Mouse (Mus musculus) layer of hippocampus, adult 6 months (tissue): Measurements from ENCODE around the gene Shkbp1. TPM values are rescaled to one million over a fixed set of nuclear protein-coding genes. Genes with fewer than 3 reads are reported as not detected.

ENCODE experiments used
- long read RNA-seq, 2 experiments: library from polyadenylated mRNA; unstranded; transcript quantifications; one replicate each; pipeline ENCODE4 v2.0.0; 2019 to 2020
- polyA plus RNA-seq: library from polyadenylated mRNA; unstranded; fragments of <200 nt; fragmentation: Nextera tagmentation; gene quantifications from 2 replicates; pipeline ENCODE4 v1.2.3, GENCODE M21; 2021

Shkbp1 gene
- 2.9 and 3.8 TPM in 2 replicates for polyA plus RNA-seq
- long read RNA-seq, experiment 1, partial matches to known transcripts = 1 of 5 reads
- long read RNA-seq, experiment 1, other reads (novel, unspliced or antisense) = 1 of 5 reads
- long read RNA-seq, experiment 2, transcript Shkbp1-201 (18 exons, 2,358 nt) = major isoform, 20 of 29 reads
- long read RNA-seq, experiment 2, partial matches to known transcripts = 3 of 29 reads
- long read RNA-seq, experiment 2, other reads (novel, unspliced or antisense) = 5 of 29 reads

DNA sequence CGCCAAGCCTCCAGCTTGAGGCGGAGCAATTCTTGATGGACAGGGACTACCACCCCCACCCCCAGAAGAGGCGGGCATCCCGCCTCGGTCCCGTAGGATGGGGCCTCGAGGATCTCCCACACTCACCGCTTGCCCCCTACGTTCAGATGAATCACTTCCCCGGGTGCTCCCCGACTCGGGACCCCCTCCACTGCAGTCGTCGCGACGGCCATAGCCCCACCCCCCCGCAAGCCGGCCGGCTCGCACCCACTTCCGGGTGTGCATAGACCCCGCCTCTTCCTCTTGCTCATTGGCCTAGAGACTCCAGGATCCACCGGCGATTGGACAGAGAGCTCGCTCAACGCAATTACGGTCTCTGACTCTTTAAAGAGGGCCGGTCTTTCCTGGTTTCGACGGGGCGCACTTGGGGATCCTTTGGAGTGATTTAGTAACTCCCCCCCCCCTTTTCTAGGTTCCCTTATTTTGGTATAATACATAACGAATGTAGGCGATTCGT, at the start of gene Shkbp1:
Gene Shkbp1, minus strand, starts transcription at position 275 of the 496 bp plus-strand sequence.

DNA sequence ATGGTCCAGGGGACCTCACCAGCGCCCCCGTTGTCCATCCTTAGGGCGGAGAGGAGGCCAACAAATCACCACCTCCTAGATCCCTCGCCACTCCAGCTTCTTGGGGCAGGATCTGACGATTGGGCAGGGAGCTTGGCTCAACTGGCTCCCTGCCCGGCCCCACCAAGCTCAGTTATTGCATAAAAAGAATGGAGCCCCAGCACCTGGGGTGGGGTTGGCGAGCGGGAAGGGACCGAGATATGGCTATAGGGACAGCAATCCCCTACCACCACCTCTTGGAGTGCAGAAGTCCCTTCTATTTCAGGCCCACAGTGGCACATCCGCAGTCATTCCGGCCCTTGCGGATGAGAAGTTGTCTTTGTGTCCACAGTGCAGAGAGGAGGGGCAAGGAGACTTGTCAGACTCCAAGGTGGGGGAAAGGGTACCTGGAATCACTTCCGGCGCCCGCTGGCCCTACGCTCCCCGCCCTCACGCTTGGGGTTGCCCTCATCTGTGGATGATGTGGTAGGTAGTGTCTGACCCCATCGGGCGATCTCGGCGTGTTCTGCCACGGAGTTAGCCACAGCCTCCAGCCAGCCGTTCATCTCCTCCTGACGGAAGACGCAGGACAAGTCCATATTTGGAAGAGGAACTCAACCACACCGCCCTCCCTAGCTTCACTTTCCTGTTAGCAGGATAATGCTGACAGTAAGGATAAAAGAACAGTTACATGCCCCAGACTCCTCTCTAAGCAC, 1.2 kb upstream of the Shkbp1 start, which contains the start of gene Gm20479:
Gene Gm20479, minus strand, starts transcription at position 559 of the 734 bp plus-strand sequence.

DNA sequence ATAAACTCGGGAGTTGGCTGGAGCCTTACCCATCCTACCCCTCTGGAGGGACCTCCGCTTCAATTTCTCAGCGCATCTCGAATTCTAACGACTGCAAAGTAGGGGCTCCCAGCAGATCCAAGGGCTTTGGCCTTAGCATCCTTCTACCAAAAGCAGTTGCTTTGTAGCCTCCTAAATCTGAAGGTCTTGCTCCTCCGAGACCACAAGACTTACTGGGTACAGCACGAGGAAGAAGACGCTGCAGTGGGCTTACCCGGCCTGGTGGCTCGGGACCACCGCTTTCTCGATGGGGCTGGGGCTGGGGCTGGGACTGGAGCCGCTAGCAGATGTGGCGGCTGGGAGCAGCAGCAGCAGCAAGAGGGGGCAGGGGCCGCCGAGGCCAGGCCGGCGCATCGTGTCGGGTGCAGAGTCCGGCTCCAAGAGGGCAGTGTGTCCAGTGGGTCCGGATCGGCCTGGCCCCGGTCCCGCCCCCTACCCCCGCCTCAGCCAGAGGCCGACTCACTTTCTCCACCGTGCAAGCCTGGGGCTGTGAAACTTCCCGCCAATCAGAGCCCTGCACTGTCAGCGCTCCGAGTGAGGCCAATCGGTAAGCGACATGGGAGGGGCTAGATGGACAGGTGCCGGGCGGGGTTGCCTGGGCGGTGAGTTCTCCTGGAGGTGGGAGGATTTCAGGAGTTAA, 18.5 kb downstream of the Shkbp1 start, which contains the start of gene Ltbp4:
Gene Ltbp4, minus strand, starts transcription at position 518 of the 679 bp plus-strand sequence.

Other genes with a start within 250 kb of the Shkbp1 start
- gene Cyp2f2, start 236.1 kb downstream of the Shkbp1 start, polyA plus RNA-seq = 0.30 TPM in 1 of 2 replicates, not detected in the other
- 0.08 TPM in 1 of 2 replicates, not detected in the other for gene Cyp2t4, start 202.3 kb downstream of the Shkbp1 start, polyA plus RNA-seq
- 70.9 and 81.1 TPM in 2 replicates for gene Egln2, start 189.2 kb downstream of the Shkbp1 start, polyA plus RNA-seq
- gene Rab4b, start 177.1 kb downstream of the Shkbp1 start, polyA plus RNA-seq = 104 and 105 TPM in 2 replicates
- not detected in 2 replicates for gene Gm21983, start 174.9 kb downstream of the Shkbp1 start, polyA plus RNA-seq
- 24.4 and 64.8 TPM in 2 replicates for gene Mia, start 174.9 kb downstream of the Shkbp1 start, polyA plus RNA-seq
- gene BC024978, start 160.2 kb downstream of the Shkbp1 start, polyA plus RNA-seq = 6.3 and 7.3 TPM in 2 replicates
- gene Snrpa, start 159.7 kb downstream of the Shkbp1 start, polyA plus RNA-seq = 157 and 164 TPM in 2 replicates
- gene Itpkc, start 127.4 kb downstream of the Shkbp1 start, polyA plus RNA-seq = 0.89 and 0.93 TPM in 2 replicates
- gene Coq8b, start 123.0 kb downstream of the Shkbp1 start, polyA plus RNA-seq = 11.0 and 11.7 TPM in 2 replicates
- 8.9 and 9.6 TPM in 2 replicates for gene Numbl, start 97.6 kb downstream of the Shkbp1 start, polyA plus RNA-seq
- 13.3 and 18.2 TPM in 2 replicates for gene Ltbp4, start 18.3 kb downstream of the Shkbp1 start, polyA plus RNA-seq
- not detected in 2 replicates for gene Gm20479, start 1.4 kb upstream of the Shkbp1 start, polyA plus RNA-seq
- 2.6 and 2.7 TPM in 2 replicates for gene Sptbn4, start 91.7 kb upstream of the Shkbp1 start, polyA plus RNA-seq
- 41.8 and 47.3 TPM in 2 replicates for gene Blvrb, start 92.0 kb upstream of the Shkbp1 start, polyA plus RNA-seq
- gene Sertad3, start 117.7 kb upstream of the Shkbp1 start, polyA plus RNA-seq = 3.2 and 4.1 TPM in 2 replicates
- gene Sertad1, start 130.9 kb upstream of the Shkbp1 start, polyA plus RNA-seq = 10.4 and 13.1 TPM in 2 replicates
- gene Prx, start 143.3 kb upstream of the Shkbp1 start, polyA plus RNA-seq = 0.05 and 0.15 TPM in 2 replicates
- gene Hipk4, start 167.2 kb upstream of the Shkbp1 start, polyA plus RNA-seq = 7.2 and 14.8 TPM in 2 replicates
- gene Pld3, start 197.2 kb upstream of the Shkbp1 start, polyA plus RNA-seq = 471 and 602 TPM in 2 replicates
- 13.2 and 14.3 TPM in 2 replicates for gene 2310022A10Rik, start 197.2 kb upstream of the Shkbp1 start, polyA plus RNA-seq
- 106 and 111 TPM in 2 replicates for gene Akt2, start 235.5 kb upstream of the Shkbp1 start, polyA plus RNA-seq